Mouse (Mus musculus): ENCODE measurements around the gene Mdga1.

- TF ChIP-seq CTCF (conservative IDR thresholded peaks at IDR 0.05; ENCODE audit: low read length) (no peak), POU5F1 (IDR thresholded peaks at IDR 0.05; ENCODE audit: borderline replicate concordance, low read length) (no peak)
Measured at GRCm38 (mm10) chr17:29829136-29829535, 140.8 kb downstream of the Mdga1 start.
